Mouse (Mus musculus): Measurements from ENCODE around the gene Mettl24. TPM values are rescaled to one million over a fixed set of nuclear protein-coding genes. Genes with fewer than 3 reads are reported as not detected.

Mettl24 gene
- polyA plus RNA-seq, 1 experiment from 2014 or later = 1.2 TPM

DNA sequence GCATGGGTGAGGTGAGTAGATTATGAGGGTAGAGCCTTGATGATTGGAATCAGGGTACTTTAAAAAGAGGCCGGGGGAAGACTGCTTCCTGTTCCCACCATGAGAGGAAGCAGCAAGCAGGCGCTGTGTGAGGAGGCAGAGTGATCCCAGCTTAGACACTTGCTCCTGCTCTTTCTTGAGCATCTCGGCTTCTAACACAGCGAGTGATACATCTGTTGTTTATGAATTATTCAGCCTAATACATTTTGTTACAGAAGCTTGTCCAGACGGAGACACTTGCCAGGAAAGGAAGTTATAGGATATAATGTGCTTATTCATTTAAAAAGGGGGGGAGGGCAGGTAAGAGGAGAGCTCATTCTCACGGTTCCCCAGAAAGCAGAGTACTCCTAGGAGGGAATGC, 142.9 kb downstream of the Mettl24 start:
- DNase-seq (ENCODE audit: low spot score) (no peak), ATAC-seq (replicated peaks; ENCODE audit: low FRiP score) (no peak)
- no peaks in the 10 kb centered on the region for H3K9me3 ChIP-seq (ENCODE audit: control insufficient read depth, low read length)
- no peaks in the 10 kb centered on the region for H3K27me3 ChIP-seq (ENCODE audit: control insufficient read depth, insufficient read depth, low read length)
- H3K9ac ChIP-seq (ENCODE audit: low read length) = no peak overlapping the region
- no peak overlapping the region for H3K4me3 ChIP-seq (ENCODE audit: low read depth, low read length)
- H3K36me3 ChIP-seq (ENCODE audit: control insufficient read depth, insufficient read depth, low read length) = no peaks in the 10 kb centered on the region
- H3K27ac ChIP-seq (ENCODE audit: low read depth, low read length) = no peak overlapping the region
- H3K4me2 ChIP-seq (ENCODE audit: low read depth, low read length, severe bottlenecking) = no peak overlapping the region
- 87% methylated on average over 6 of the region's 6 CpGs for WGBS
- H3K4me1 ChIP-seq (replicated peaks; ENCODE audit: control insufficient read depth, insufficient read depth, low read length) = no peaks in the 10 kb centered on the region

DNA sequence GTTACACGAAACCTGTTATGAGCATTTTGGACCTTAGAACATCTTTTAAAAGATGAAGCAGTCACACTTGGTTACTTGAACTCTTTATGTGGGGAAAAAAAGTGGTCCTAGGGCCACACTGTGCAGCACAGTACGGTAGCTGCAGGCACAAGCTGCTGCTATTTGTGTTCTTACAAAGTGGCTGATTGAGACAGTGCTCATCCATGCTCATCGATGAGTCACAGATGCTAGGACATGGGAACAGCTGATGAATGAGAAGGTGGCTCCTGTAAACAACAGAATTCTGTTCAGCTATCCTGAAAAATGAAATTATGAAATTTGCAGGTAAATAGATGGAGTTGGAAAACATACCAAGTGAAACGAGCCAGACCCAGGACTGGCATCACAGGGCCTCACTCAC, 144.6 kb downstream of the Mettl24 start:
- no peaks in the 10 kb centered on the region for H3K36me3 ChIP-seq (ENCODE audit: control insufficient read depth, insufficient read depth, low read length)
- no peaks in the 10 kb centered on the region for H3K27me3 ChIP-seq (ENCODE audit: control insufficient read depth, insufficient read depth, low read length)
- H3K27ac ChIP-seq (ENCODE audit: low read depth, low read length) = no peak overlapping the region
- 94% methylated on average over 4 of the region's 4 CpGs for WGBS
- H3K9ac ChIP-seq (ENCODE audit: low read length) = no peak overlapping the region
- no peak for DNase-seq (ENCODE audit: low spot score)
- H3K4me1 ChIP-seq (replicated peaks; ENCODE audit: control insufficient read depth, insufficient read depth, low read length) = no peaks in the 10 kb centered on the region
- H3K4me3 ChIP-seq (ENCODE audit: low read depth, low read length) = no peak overlapping the region
- no peaks in the 10 kb centered on the region for H3K9me3 ChIP-seq (ENCODE audit: control insufficient read depth, low read length)
- H3K4me2 ChIP-seq (ENCODE audit: low read depth, low read length, severe bottlenecking) = no peak overlapping the region
- no peak for ATAC-seq (replicated peaks; ENCODE audit: low FRiP score)

DNA sequence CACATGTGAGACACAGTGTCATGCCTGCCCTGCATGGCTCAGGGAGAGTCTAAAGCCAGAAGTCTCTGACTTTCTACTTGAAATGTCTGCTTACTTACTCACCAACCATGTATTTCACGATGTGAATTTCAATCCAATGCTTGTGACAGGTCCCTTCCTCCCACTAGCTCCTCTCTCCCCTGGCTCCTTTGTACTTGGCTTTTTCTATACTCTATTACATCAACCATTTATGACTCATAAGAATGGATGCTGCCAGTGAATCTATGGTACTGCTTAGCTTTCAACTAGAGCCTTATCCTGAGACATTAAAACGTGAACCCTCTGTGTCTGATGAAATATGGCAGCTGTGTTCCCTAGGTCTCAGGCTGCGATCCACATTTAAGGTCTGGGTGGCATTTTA, 147.2 kb downstream of the Mettl24 start:
- H3K4me3 ChIP-seq (ENCODE audit: low read depth, low read length) = no peak overlapping the region
- no peaks in the 10 kb centered on the region for H3K9me3 ChIP-seq (ENCODE audit: control insufficient read depth, low read length)
- H3K9ac ChIP-seq (ENCODE audit: low read length) = no peak overlapping the region
- H3K27ac ChIP-seq (ENCODE audit: low read depth, low read length) = no peak overlapping the region
- DNase-seq (ENCODE audit: low spot score) (no peak), ATAC-seq (replicated peaks; ENCODE audit: low FRiP score) (no peak)
- H3K4me2 ChIP-seq (ENCODE audit: low read depth, low read length, severe bottlenecking) = no peak overlapping the region
- WGBS = 91% methylated on average over 3 of the region's 3 CpGs
- H3K36me3 ChIP-seq (ENCODE audit: control insufficient read depth, insufficient read depth, low read length) = no peaks in the 10 kb centered on the region; the same call in 1 of the 2 replicates
- H3K27me3 ChIP-seq (ENCODE audit: control insufficient read depth, insufficient read depth, low read length) = no peaks in the 10 kb centered on the region
- no peaks in the 10 kb centered on the region for H3K4me1 ChIP-seq (replicated peaks; ENCODE audit: control insufficient read depth, insufficient read depth, low read length)

DNA sequence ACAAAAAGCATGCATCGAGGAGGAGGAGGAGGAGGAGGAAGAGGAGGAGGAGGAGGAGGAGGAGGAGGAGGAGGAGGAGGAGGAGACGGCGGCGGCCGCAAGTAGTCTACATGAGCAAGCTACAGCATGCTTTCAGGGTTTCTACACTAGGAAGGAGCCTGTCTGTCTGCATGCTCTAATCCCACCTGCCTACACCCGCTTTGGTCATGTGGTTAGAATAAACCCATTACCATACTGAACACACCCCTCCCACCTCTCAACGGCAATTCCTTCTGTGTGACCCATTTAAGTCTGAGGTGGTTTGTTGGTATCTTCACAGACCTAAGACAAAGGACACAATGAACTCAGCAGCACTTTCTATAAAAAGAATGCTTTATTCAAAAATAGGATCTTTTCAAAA, 148.2 kb downstream of the Mettl24 start:
- DNase-seq (ENCODE audit: low spot score) = no peak
- 90% methylated on average over 6 of the region's 7 CpGs for WGBS
- H3K9ac ChIP-seq (ENCODE audit: low read length) = no peak overlapping the region
- H3K9me3 ChIP-seq (ENCODE audit: control insufficient read depth, low read length) = no peaks in the 10 kb centered on the region
- no peaks in the 10 kb centered on the region for H3K4me1 ChIP-seq (replicated peaks; ENCODE audit: control insufficient read depth, insufficient read depth, low read length)
- no peak overlapping the region for H3K27ac ChIP-seq (ENCODE audit: low read depth, low read length)
- no peaks in the 10 kb centered on the region for H3K27me3 ChIP-seq (ENCODE audit: control insufficient read depth, insufficient read depth, low read length)
- no peak overlapping the region for H3K4me3 ChIP-seq (ENCODE audit: low read depth, low read length)
- no peak overlapping the region for H3K4me2 ChIP-seq (ENCODE audit: low read depth, low read length, severe bottlenecking)
- ATAC-seq (replicated peaks; ENCODE audit: low FRiP score) = no peak
- no peaks in the 10 kb centered on the region; the same call in 1 of the 2 replicates for H3K36me3 ChIP-seq (ENCODE audit: control insufficient read depth, insufficient read depth, low read length)

DNA sequence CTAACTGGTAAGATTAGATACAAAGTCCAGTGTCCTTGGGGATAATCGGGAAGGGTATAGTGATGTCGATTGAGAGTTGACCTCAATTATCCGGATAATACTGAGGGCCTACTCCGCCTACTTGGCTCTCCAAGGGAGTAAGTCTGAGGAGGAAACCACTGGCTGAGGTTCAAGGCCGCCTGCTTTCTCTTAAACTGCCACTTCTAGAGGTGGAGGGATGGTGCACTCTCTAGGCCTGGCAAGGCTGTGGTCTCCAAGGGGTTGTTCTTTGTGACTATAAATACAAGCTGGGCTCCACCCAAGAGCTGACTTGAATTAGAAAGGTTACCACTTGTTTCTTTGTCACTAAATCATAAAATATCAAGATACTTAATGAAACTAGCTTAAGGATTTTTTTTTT, 157.0 kb downstream of the Mettl24 start:
- Histone ChIP-seq H3K4me3 (ENCODE audit: low read depth, low read length) (no peak overlapping the region), H3K9ac (ENCODE audit: low read length) (no peak overlapping the region), H3K9me3 (ENCODE audit: control insufficient read depth, low read length) (no peaks in the 10 kb centered on the region), H3K4me1 (replicated peaks; ENCODE audit: control insufficient read depth, insufficient read depth, low read length) (no peaks in the 10 kb centered on the region), H3K36me3 (ENCODE audit: control insufficient read depth, insufficient read depth, low read length) (no peaks in the 10 kb centered on the region), H3K27ac (ENCODE audit: low read depth, low read length) (no peak overlapping the region), H3K4me2 (ENCODE audit: low read depth, low read length, severe bottlenecking) (no peak overlapping the region), H3K27me3 (ENCODE audit: control insufficient read depth, insufficient read depth, low read length) (no peaks in the 10 kb centered on the region)
- ATAC-seq (replicated peaks; ENCODE audit: low FRiP score) (no peak), DNase-seq (ENCODE audit: low spot score) (no peak)
- WGBS = 87% methylated on average over 5 of the region's 5 CpGs

DNA sequence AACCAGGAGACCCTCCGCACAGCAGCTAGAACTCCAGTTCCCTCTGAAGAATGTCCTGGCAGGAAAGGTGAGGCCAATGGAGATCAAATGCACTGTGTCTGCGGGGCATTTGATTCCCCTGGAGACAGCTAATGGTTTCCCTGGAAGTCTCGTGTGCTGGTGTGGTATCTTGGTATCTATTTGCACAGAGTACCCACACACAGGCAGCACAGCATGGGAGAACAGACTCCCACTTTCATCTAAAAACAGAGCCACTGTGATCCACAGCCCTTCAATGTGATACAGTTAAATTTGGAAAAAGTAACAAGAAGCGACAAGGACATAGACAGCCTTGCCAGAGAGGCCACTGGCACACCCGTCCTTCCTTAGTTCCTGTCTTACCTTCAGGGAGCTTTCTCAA, 160.8 kb downstream of the Mettl24 start:
- DNase-seq (ENCODE audit: low spot score) = no peak
- no peak for ATAC-seq (replicated peaks; ENCODE audit: low FRiP score)
- WGBS = 84% methylated on average over 5 of the region's 5 CpGs

DNA sequence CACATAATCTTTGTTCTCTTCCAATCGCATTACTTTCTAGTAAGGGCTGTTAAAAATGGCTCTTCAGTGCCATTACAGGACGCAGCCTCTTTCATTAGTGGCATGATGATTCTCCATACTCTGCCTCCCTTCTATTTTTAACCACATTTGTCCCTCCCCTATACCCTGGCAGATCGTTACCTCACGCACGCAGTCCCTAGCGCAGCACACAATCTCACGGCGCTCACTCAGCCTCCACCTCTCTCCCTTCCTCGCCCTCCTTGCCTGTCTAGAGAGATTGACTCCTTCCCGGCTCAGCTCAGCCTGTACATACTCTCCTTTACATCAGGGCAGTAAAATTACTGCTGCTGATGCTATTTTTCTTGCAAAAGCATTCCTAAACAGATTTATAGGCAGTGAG, 161.5 kb downstream of the Mettl24 start:
- Histone ChIP-seq H3K27ac (ENCODE audit: low read depth, low read length) (no peak overlapping the region), H3K9ac (ENCODE audit: low read length) (no peak overlapping the region), H3K9me3 (ENCODE audit: control insufficient read depth, low read length) (no peaks in the 10 kb centered on the region), H3K4me1 (replicated peaks; ENCODE audit: control insufficient read depth, insufficient read depth, low read length) (no peaks in the 10 kb centered on the region), H3K4me2 (ENCODE audit: low read depth, low read length, severe bottlenecking) (no peak overlapping the region), H3K27me3 (ENCODE audit: control insufficient read depth, insufficient read depth, low read length) (no peaks in the 10 kb centered on the region), H3K36me3 (ENCODE audit: control insufficient read depth, insufficient read depth, low read length) (no peaks in the 10 kb centered on the region; the same call in 1 of the 2 replicates), H3K4me3 (ENCODE audit: low read depth, low read length) (no peak overlapping the region)
- 75% methylated on average over 10 of the region's 10 CpGs for WGBS
- no peak for DNase-seq (ENCODE audit: low spot score)
- ATAC-seq (replicated peaks; ENCODE audit: low FRiP score) = no peak

More for the DNA sequence above, 160.8 kb downstream of the Mettl24 start:
- Histone ChIP-seq H3K4me3 (ENCODE audit: low read depth, low read length) (no peak overlapping the region), H3K4me1 (replicated peaks; ENCODE audit: control insufficient read depth, insufficient read depth, low read length) (no peaks in the 10 kb centered on the region), H3K4me2 (ENCODE audit: low read depth, low read length, severe bottlenecking) (no peak overlapping the region), H3K9ac (ENCODE audit: low read length) (no peak overlapping the region), H3K27ac (ENCODE audit: low read depth, low read length) (no peak overlapping the region), H3K9me3 (ENCODE audit: control insufficient read depth, low read length) (no peaks in the 10 kb centered on the region), H3K36me3 (ENCODE audit: control insufficient read depth, insufficient read depth, low read length) (no peaks in the 10 kb centered on the region; the same call in 1 of the 2 replicates), H3K27me3 (ENCODE audit: control insufficient read depth, insufficient read depth, low read length) (no peaks in the 10 kb centered on the region)

DNA sequence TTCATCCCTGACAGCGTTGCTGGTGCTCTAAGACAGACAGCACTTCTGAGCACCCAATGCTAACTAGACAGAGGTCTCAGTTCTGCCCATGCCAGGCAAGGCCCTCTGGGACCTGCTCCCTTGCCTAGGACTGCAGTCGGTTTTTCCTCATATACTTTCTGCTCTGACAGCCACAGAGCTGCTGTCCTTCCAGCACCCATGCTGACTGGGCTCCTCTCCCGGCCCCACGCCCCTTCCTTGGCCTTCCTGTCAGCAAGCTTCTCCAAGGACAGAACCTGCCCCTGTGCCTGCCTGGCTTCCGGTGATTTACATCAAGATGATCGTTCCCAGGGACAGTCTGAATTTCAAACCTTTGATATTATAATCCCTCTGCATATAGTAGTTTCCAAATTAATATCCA, 162.5 kb downstream of the Mettl24 start:
- no peak for DNase-seq (ENCODE audit: low spot score)
- H3K36me3 ChIP-seq (ENCODE audit: control insufficient read depth, insufficient read depth, low read length) = no peaks in the 10 kb centered on the region; the same call in 1 of the 2 replicates

DNA sequence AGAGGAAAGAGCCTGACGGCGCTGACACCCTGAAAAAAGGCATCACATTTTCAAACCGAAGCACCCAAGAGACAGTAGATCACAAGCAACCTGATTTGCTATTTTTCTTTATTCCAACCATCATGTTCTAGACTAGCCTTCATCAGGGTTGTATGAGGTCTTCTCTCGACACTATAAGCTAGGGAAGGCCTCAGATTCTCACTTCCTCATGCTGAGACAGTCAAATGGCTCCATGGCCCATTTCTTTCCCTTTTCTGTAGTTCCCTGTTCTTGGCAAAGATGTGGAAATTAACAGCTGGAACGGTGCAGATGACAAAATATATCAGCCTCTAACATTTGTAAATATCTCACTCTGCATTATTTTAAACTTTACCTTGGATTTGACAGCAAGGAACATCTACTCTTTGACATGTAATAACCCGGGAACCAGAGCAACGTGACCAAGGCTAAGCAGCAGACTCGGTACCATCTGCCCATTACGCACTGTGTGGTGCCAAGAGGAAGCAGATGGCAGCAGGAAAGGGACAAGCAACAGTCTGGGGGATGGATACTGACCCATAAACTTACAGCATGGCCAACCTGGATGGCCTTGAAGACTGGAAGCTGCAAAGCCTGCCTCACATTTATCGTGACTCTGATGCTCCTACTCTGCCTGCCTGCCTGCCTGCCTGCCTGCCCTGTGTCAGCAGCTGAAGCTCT, 164.2 kb downstream of the Mettl24 start:
- ATAC-seq (replicated peaks; ENCODE audit: low FRiP score) (no peak), DNase-seq (ENCODE audit: low spot score) (no peak)
- no peaks in the 10 kb centered on the region for H3K9me3 ChIP-seq (ENCODE audit: control insufficient read depth, low read length)
- no peak overlapping the region for H3K27ac ChIP-seq (ENCODE audit: low read depth, low read length)
- no peak overlapping the region for H3K4me3 ChIP-seq (ENCODE audit: low read depth, low read length)
- no peaks in the 10 kb centered on the region; the same call in 1 of the 2 replicates for H3K36me3 ChIP-seq (ENCODE audit: control insufficient read depth, insufficient read depth, low read length)
- H3K27me3 ChIP-seq (ENCODE audit: control insufficient read depth, insufficient read depth, low read length) = no peaks in the 10 kb centered on the region
- H3K4me2 ChIP-seq (ENCODE audit: low read depth, low read length, severe bottlenecking) = no peak overlapping the region
- H3K9ac ChIP-seq (ENCODE audit: low read length) = no peak overlapping the region
- WGBS = 96% methylated on average over 10 of the region's 10 CpGs
- H3K4me1 ChIP-seq (replicated peaks; ENCODE audit: control insufficient read depth, insufficient read depth, low read length) = no peaks in the 10 kb centered on the region

More for the DNA sequence above, 162.5 kb downstream of the Mettl24 start:
- Histone ChIP-seq H3K4me1 (replicated peaks; ENCODE audit: control insufficient read depth, insufficient read depth, low read length) (no peaks in the 10 kb centered on the region), H3K4me3 (ENCODE audit: low read depth, low read length) (no peak overlapping the region), H3K9me3 (ENCODE audit: control insufficient read depth, low read length) (no peaks in the 10 kb centered on the region), H3K27me3 (ENCODE audit: control insufficient read depth, insufficient read depth, low read length) (no peaks in the 10 kb centered on the region), H3K27ac (ENCODE audit: low read depth, low read length) (no peak overlapping the region), H3K4me2 (ENCODE audit: low read depth, low read length, severe bottlenecking) (no peak overlapping the region), H3K9ac (ENCODE audit: low read length) (no peak overlapping the region)
- ATAC-seq (replicated peaks; ENCODE audit: low FRiP score) = no peak
- 91% methylated on average over 6 of the region's 6 CpGs for WGBS

All from forebrain, embryonic 11.5 days (tissue).